Mouse (Mus musculus) kidney, postnatal 25 days (tissue): ENCODE results near the gene Gxylt1.
"Not testable (repeated sequence)": the region's sequence is repeated elsewhere in the genome, so short reads cannot be mapped to it uniquely, and the experiment has no call there.

ENCODE experiments used
- DNase-seq, 2 experiments: peaks; one replicate each; pipeline ENCODE4 v3.0.0; 2021; ENCODE audit warnings: mixed read lengths in 2 of 2

Gene Gxylt1

GRCm38 (mm10) chr15:93274679-93275583 is at the start of gene Gxylt1:
Gxylt1 (minus strand) TSS chr15:93275179.
- peak; percentile 99 for DNase-seq

GRCm38 (mm10) chr15:93318781-93319180 is 43.8 kb upstream of the Gxylt1 start:
- no peak for DNase-seq

GRCm38 (mm10) chr15:93310304-93310703 is 35.3 kb upstream of the Gxylt1 start:
- DNase-seq, result not testable (repeated sequence)

- no peak for DNase-seq
These were observed 23.2 kb upstream of the Gxylt1 start for GRCm38 (mm10) chr15:93298197-93298596.

- no peak for DNase-seq
These were observed 19.5 kb upstream of the Gxylt1 start for GRCm38 (mm10) chr15:93294483-93294882.

- DNase-seq, result no peak
These were observed 13.3 kb upstream of the Gxylt1 start for GRCm38 (mm10) chr15:93288321-93288720.

GRCm38 (mm10) chr15:93287628-93288027 is 12.6 kb upstream of the Gxylt1 start:
- no peak for DNase-seq

- DNase-seq, result no peak
These were observed 10.3 kb upstream of the Gxylt1 start for GRCm38 (mm10) chr15:93285244-93285643.

GRCm38 (mm10) chr15:93284326-93284725 is 9.3 kb upstream of the Gxylt1 start:
- DNase-seq, result no peak

GRCm38 (mm10) chr15:93283349-93283748 is 8.4 kb upstream of the Gxylt1 start:
- peak in 1 of 2 experiments; percentile 37 for DNase-seq

- peak in 1 of 2 experiments; percentile 20 for DNase-seq
These were observed 1.3 kb upstream of the Gxylt1 start for GRCm38 (mm10) chr15:93276276-93276675.

GRCm38 (mm10) chr15:93275623-93276022 is 644 bp upstream of the Gxylt1 start:
- DNase-seq, result peak; percentile 39 to 60

GRCm38 (mm10) chr15:93273788-93274678 is 946 bp downstream of the Gxylt1 start:
- no peak for DNase-seq

- DNase-seq, result no peak
These were observed 2.0 kb downstream of the Gxylt1 start for GRCm38 (mm10) chr15:93272948-93273347.

- no peak for DNase-seq
These were observed 4.6 kb downstream of the Gxylt1 start for GRCm38 (mm10) chr15:93270289-93270855.

- DNase-seq, result no peak
These were observed 5.4 kb downstream of the Gxylt1 start for GRCm38 (mm10) chr15:93269572-93269971.

- no peak for DNase-seq
These were observed 7.0 kb downstream of the Gxylt1 start for GRCm38 (mm10) chr15:93268001-93268400.

GRCm38 (mm10) chr15:93267479-93267878 is 7.5 kb downstream of the Gxylt1 start:
- DNase-seq, result no peak

- no peak for DNase-seq
These were observed 8.6 kb downstream of the Gxylt1 start for GRCm38 (mm10) chr15:93266361-93266760.

GRCm38 (mm10) chr15:93265728-93266127 is 9.3 kb downstream of the Gxylt1 start:
- peak; percentile 71 to 83 for DNase-seq

- DNase-seq, result no peak
These were observed 9.7 kb downstream of the Gxylt1 start for GRCm38 (mm10) chr15:93265231-93265630.

- DNase-seq, result no peak
These were observed 10.8 kb downstream of the Gxylt1 start for GRCm38 (mm10) chr15:93264221-93264620.

GRCm38 (mm10) chr15:93263566-93263965 is 11.4 kb downstream of the Gxylt1 start:
- no peak for DNase-seq
